Mouse (Mus musculus) urinary bladder, postnatal 4 days (tissue): ENCODE measurements around the gene Rbl2.

ENCODE experiments used
- DNase-seq, 2 experiments: peaks; one replicate each; pipeline ENCODE4 v3.0.0; 2021 to 2022; ENCODE audit warnings: low spot score in 2 of 2

Gene Rbl2

DNA sequence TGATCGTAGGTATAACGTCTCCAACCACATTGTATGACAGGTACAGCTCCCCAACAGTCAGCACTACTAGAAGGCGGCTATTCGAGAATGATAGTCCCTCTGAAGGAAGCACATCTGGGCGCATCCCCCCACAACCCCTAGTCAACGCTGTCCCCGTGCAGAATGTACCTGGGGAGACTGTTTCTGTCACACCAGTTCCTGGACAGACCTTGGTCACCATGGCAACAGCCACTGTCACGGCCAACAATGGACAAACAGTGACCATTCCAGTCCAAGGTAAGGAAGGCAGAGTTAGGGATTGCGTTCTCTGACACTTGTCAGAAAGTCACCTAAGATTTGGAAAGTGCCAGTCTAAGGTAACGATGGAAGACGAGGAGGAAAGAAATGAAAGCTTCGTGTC is 36.4 kb downstream of the Rbl2 start:
- no peak for DNase-seq

DNA sequence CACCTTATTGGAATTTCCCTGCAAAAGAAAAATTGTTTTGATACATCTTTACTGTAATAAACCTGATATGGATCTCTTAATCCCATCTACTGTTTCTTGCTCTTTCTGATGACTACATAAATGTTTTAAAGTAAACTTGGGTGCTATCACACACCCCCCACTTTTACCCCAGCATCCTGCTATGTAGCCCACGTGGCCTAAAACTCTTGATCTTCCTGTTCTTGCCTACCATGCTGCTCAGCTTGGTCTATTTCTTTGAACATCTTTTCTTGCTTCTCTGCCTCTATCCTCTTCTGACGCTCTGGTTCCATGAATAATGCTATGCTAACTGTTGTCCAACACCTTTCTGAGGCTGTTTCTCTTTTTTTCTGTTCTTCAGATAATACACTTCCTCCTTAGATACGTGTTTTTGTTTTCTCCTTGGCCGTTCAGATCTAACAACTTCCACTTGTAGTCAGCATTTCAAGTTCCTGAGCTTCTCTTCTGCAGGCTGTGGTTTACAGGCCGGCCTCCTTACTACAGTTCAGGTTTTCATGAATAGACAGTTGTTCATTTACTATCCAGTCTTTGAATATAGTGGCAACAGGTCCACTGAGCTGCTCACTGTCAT is 42.1 kb downstream of the Rbl2 start:
- no peak for DNase-seq

DNA sequence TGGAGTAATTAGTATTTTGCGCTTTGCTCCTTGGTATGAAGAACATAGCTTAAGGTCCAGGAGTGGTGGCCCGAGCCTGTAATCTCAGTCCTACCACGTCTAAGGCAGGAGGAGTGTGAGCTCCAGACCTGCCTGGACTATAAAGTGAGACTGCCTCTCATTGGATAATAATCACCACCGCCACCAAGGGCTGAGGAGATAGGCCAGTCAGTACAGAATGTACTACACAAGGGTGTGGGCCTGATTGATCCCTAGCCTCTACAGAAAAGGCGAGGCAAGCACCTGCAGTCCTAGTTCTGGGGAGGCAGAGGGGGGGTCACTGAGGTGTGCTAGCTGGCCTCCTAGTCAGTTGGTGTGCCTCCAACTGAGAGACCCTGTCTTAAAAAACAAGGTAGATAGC is 44.6 kb downstream of the Rbl2 start:
- no peak for DNase-seq

- DNase-seq: no peak
Measured at GRCm38 (mm10) chr8:91114910-91115309, 45.1 kb downstream of the Rbl2 start.

DNA sequence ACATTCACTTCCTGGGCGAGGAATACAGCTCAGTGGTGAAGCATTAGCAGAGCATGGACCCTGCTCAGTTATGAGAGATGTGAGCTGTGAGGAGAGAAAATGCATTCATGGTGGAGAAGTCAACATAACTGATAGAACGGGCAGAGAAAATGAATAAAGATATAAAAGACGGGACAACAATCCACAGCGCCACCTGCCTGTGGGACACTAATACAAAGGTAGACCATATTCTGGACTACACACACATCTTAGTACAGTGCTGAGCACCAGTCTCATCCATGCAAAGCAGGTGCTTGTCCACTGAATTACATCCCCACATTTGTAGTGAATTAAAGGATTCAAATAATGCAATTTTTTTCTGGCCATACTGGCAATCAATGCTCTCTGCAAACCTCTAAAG is 47.7 kb downstream of the Rbl2 start:
- DNase-seq: no peak

GRCm38 (mm10) chr8:91118131-91118530 is 48.3 kb downstream of the Rbl2 start:
- no peak for DNase-seq

DNA sequence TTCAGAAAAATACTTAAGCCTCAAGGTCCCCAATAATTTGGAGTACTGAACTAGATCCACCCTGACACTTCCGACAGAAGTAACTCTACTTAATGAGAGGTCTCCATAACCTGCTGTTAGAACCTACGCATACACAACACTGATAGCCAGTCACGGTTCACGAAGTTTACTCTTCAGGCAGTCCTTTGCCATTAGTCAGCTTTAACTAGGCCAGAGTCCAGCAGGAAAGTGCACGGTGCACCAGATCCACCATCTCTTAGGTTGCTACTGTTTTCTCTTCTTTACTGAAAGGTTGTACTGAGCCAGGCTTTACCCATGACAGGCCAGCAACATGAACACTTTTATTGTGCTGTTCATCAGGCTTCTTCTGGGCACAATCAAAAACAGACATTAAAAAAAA is 54.5 kb downstream of the Rbl2 start:
- DNase-seq: no peak

- no peak for DNase-seq
Measured at GRCm38 (mm10) chr8:91126786-91127185, 56.9 kb downstream of the Rbl2 start.

- no peak for DNase-seq
Measured at GRCm38 (mm10) chr8:91132731-91133130, 62.9 kb downstream of the Rbl2 start.

- peak in 1 of 2 experiments; percentile 49 for DNase-seq
Measured at GRCm38 (mm10) chr8:91133441-91134069, 63.7 kb downstream of the Rbl2 start.

GRCm38 (mm10) chr8:91134070-91134475 is 64.2 kb downstream of the Rbl2 start:
- peak; percentile 96 to 98 for DNase-seq

- DNase-seq: no peak
Measured at GRCm38 (mm10) chr8:91134659-91135058, 64.8 kb downstream of the Rbl2 start.

- no peak for DNase-seq
Measured at GRCm38 (mm10) chr8:91135308-91136181, 65.7 kb downstream of the Rbl2 start.

DNA sequence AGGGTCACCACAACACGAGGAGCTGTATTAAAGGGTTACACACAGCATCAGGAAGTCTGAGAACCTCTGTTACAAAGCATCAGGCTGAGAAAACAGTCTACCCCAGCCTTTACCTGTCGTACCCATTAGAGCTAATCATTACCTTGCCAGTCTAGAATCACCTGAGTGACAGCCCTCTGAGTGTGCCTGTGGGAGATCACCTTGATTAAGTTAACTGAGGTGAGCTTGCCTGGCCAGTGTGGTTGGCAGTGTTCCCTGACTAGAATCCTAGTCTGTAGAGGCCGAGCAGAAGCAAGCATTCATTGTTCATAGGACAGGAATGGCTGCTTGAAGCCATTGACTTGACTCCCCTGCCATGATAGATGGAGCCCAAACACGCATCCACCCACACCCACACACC is 71.0 kb downstream of the Rbl2 start:
- DNase-seq: no peak

DNA sequence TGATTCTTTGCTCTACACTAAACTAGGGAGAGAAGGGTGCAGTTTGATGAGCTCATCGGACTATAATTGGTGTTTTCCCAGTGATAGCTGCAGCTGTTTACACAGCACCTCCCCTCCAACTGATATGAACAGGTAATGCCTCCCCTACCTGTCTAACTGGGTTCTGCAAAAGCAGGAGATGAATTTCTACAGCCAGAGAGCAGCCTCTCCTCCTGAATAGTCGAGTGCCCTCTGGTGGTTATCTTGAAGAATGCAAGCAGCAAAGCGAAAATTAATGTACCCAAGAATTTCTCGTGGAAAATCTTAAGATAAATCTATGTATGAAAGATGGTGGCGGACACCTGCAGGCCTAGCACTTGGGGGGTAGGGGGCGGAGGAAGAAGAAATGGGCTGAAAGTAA is 77.9 kb downstream of the Rbl2 start:
- no peak for DNase-seq

GRCm38 (mm10) chr8:91148643-91149178 is 78.9 kb downstream of the Rbl2 start:
- DNase-seq: no peak

GRCm38 (mm10) chr8:91149298-91149697 is 79.4 kb downstream of the Rbl2 start:
- DNase-seq: no peak

DNA sequence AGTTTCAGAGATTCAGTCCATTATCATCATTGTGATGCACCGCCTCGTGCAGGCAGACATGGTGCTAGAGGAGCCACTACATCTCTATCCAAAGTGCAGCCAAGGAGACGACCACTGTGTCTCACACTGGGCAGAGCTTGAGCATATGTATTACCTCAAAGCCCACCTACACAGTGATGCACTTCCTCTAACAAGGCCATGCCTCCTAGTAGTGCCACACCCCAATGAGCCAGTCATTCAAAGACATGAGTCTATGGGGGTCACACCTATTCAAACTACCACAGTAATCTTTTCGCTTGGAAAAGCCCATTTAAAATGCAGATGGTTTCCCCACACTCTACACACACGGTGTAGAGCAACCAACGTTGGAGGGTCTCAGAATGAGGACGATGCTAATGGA is 81.7 kb downstream of the Rbl2 start:
- DNase-seq: no peak

- DNase-seq: no peak
Measured at GRCm38 (mm10) chr8:91153831-91154230, 84.0 kb downstream of the Rbl2 start.

DNA sequence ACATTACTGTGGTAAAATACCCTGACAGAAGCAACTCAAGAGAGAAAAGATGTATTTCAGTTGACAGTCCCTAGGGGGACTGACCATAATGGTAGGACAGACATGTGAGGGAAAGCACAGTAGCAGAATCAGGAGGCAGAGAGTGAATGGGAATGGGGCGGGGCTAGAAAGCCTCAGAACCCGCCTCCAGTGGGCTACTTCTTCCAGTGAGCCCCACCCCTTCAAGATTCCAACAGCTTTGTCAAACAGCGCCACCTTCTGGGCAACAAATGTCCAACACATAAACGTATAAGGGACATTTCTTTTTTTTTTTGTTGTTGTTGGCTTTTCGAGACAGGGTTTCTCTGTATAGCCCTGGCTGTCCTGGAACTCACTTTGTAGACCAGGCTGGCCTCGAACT is 84.7 kb downstream of the Rbl2 start:
- DNase-seq: no peak

GRCm38 (mm10) chr8:91158617-91159016 is 88.8 kb downstream of the Rbl2 start:
- no peak for DNase-seq

- DNase-seq: no peak
Measured at GRCm38 (mm10) chr8:91159959-91160800, 90.3 kb downstream of the Rbl2 start.
